Mouse (Mus musculus) retina, embryonic 14.5 days (tissue): ENCODE data around the gene Cox19.
"Not testable (repeated sequence)": the region's sequence is repeated elsewhere in the genome, so short reads cannot be mapped to it uniquely, and the experiment has no call there.

ENCODE experiments used
- DNase-seq: peaks from one replicate; pipeline ENCODE4 v3.0.0-alpha.2; 2015; ENCODE audit warnings: low spot score

Cox19 gene

GRCm38 (mm10) chr5:139351134-139351533, at the start of gene Cox19:
Gene Cox19, minus strand, starts transcription at chr5:139351418.
- no peak for DNase-seq

- DNase-seq, result no peak
These were observed 48.8 kb upstream of the Cox19 start for GRCm38 (mm10) chr5:139399991-139400390.

GRCm38 (mm10) chr5:139398786-139399185, 47.6 kb upstream of the Cox19 start:
- DNase-seq, result no peak

GRCm38 (mm10) chr5:139397959-139398753, 46.9 kb upstream of the Cox19 start:
- DNase-seq, result peak; percentile 91

- no peak for DNase-seq
These were observed 46.2 kb upstream of the Cox19 start for GRCm38 (mm10) chr5:139397359-139397916.

GRCm38 (mm10) chr5:139395528-139395927, 44.3 kb upstream of the Cox19 start:
- no peak for DNase-seq

- no peak for DNase-seq
These were observed 43.2 kb upstream of the Cox19 start for GRCm38 (mm10) chr5:139394399-139394798.

- no peak for DNase-seq
These were observed 42.0 kb upstream of the Cox19 start for GRCm38 (mm10) chr5:139393197-139393588.

GRCm38 (mm10) chr5:139392219-139393196, 41.3 kb upstream of the Cox19 start:
- DNase-seq, result no peak

- no peak for DNase-seq
These were observed 40.2 kb upstream of the Cox19 start for GRCm38 (mm10) chr5:139391309-139391990.

GRCm38 (mm10) chr5:139390324-139391119, 39.3 kb upstream of the Cox19 start:
- DNase-seq, result not testable (repeated sequence)

- no peak for DNase-seq
These were observed 38.5 kb upstream of the Cox19 start for GRCm38 (mm10) chr5:139389676-139390061.

- DNase-seq, result no peak
These were observed 37.8 kb upstream of the Cox19 start for GRCm38 (mm10) chr5:139388694-139389675.

GRCm38 (mm10) chr5:139388195-139388570, 37.0 kb upstream of the Cox19 start:
- no peak for DNase-seq

GRCm38 (mm10) chr5:139387329-139388194, 36.3 kb upstream of the Cox19 start:
- no peak for DNase-seq

GRCm38 (mm10) chr5:139386047-139386446, 34.8 kb upstream of the Cox19 start:
- DNase-seq, result no peak

- no peak for DNase-seq
These were observed 33.3 kb upstream of the Cox19 start for GRCm38 (mm10) chr5:139384531-139384930.

GRCm38 (mm10) chr5:139383234-139383633, 32.0 kb upstream of the Cox19 start:
- DNase-seq, result no peak

GRCm38 (mm10) chr5:139382760-139383159, 31.5 kb upstream of the Cox19 start:
- DNase-seq, result no peak
